Mouse (Mus musculus): Measurements from ENCODE around the gene Mier1. TPM values are rescaled to one million over a fixed set of nuclear protein-coding genes. Genes with fewer than 3 reads are reported as not detected.

The Mier1 gene
- polyA plus RNA-seq (2012) = 0.49 and 0.55 TPM in 2 replicates

- Histone ChIP-seq H3K4me1 (ENCODE audit: control insufficient read depth) (peaks cover 49% of the 10 kb centered on the region), H3K4me3 (replicated peaks) (peak within 1 kb of the TSS; percentile 88), H3K27me3 (ENCODE audit: control insufficient read depth) (no peaks in the 10 kb centered on the region), H3K36me3 (ENCODE audit: control insufficient read depth) (peaks cover 35% of the 10 kb centered on the region), H3K9me3 (ENCODE audit: control insufficient read depth, low read length) (no peaks in the 10 kb centered on the region)
- TF ChIP-seq GATA1 (IDR thresholded peaks at IDR 0.05; ENCODE audit: low read length) (no peak), TAL1 (IDR thresholded peaks at IDR 0.05; ENCODE audit: low read length) (no peak)
These were observed at the start of gene Mier1, which contains the start of gene Wdr78 for GRCm38 (mm10) chr4:103114184-103115111. Gene Mier1, plus strand, starts transcription at chr4:103114390. Gene Wdr78, minus strand, starts transcription at chr4:103114555.

DNA sequence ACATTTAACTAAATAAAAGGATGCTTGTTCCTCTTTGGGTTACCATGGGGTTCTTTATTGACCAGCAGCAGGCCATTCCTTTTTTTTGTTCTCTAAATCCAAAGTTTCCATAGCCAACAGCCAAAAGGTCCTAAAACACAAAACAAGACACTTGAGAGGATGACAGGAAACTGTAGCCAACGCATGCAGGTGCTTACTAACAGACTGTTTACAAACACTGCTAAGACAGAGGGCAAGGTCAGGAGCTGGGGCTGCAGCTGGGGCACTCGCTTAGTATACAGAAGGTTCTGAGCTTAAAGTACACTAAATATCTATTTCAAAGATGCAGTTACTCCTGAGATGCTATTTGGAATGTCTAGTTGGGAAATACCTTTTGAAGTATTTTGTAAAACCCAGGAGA lies 49.8 kb upstream of the Mier1 start:
- H3K4me3 ChIP-seq (replicated peaks) = no peak overlapping the region
- no peaks in the 10 kb centered on the region for H3K27me3 ChIP-seq (ENCODE audit: control insufficient read depth)
- no peaks in the 10 kb centered on the region for H3K36me3 ChIP-seq (ENCODE audit: control insufficient read depth)
- TF ChIP-seq TAL1 (IDR thresholded peaks at IDR 0.05; ENCODE audit: low read length) (no peak), GATA1 (IDR thresholded peaks at IDR 0.05; ENCODE audit: low read length) (no peak)
- H3K9me3 ChIP-seq (ENCODE audit: control insufficient read depth, low read length) = no peaks in the 10 kb centered on the region
- H3K4me1 ChIP-seq (ENCODE audit: control insufficient read depth) = no peaks in the 10 kb centered on the region

GRCm38 (mm10) chr4:103064976-103065375 lies 49.2 kb upstream of the Mier1 start:
- no peak overlapping the region for H3K4me3 ChIP-seq (replicated peaks)
- no peaks in the 10 kb centered on the region for H3K9me3 ChIP-seq (ENCODE audit: control insufficient read depth, low read length)
- no peaks in the 10 kb centered on the region for H3K4me1 ChIP-seq (ENCODE audit: control insufficient read depth)
- H3K27me3 ChIP-seq (ENCODE audit: control insufficient read depth) = no peaks in the 10 kb centered on the region
- no peaks in the 10 kb centered on the region for H3K36me3 ChIP-seq (ENCODE audit: control insufficient read depth)
- TF ChIP-seq GATA1 (IDR thresholded peaks at IDR 0.05; ENCODE audit: low read length) (no peak), TAL1 (IDR thresholded peaks at IDR 0.05; ENCODE audit: low read length) (no peak)

- Histone ChIP-seq H3K27me3 (ENCODE audit: control insufficient read depth) (no peaks in the 10 kb centered on the region), H3K9me3 (ENCODE audit: control insufficient read depth, low read length) (no peaks in the 10 kb centered on the region), H3K36me3 (ENCODE audit: control insufficient read depth) (no peaks in the 10 kb centered on the region), H3K4me1 (ENCODE audit: control insufficient read depth) (no peaks in the 10 kb centered on the region), H3K4me3 (replicated peaks) (no peak overlapping the region)
- no peak for TF ChIP-seq TAL1 (IDR thresholded peaks at IDR 0.05; ENCODE audit: low read length)
- TF ChIP-seq GATA1 (IDR thresholded peaks at IDR 0.05; ENCODE audit: low read length) = no peak
These were observed 46.1 kb upstream of the Mier1 start for GRCm38 (mm10) chr4:103067906-103068655.

DNA sequence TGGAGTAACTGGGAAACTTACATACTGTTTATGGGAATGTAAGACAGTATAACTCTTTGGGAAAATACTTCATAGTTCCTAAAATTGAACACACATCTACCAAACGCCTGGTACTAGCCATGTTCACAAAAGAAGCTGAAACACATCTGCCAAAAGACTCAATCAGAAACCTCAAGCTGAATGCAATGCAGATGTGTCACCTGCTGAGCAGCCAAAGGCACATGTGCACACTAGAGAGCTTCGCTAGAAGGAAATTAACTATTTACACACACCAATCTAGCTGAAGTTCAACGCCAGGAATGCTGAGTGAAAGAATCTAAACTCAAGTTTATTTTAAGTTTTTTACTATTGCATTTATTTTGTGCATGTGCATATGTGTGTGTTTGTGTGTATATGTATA lies 43.6 kb upstream of the Mier1 start:
- Histone ChIP-seq H3K4me1 (ENCODE audit: control insufficient read depth) (no peaks in the 10 kb centered on the region), H3K36me3 (ENCODE audit: control insufficient read depth) (no peaks in the 10 kb centered on the region), H3K4me3 (replicated peaks) (no peak overlapping the region), H3K27me3 (ENCODE audit: control insufficient read depth) (no peaks in the 10 kb centered on the region), H3K9me3 (ENCODE audit: control insufficient read depth, low read length) (no peaks in the 10 kb centered on the region)
- TF ChIP-seq GATA1 (IDR thresholded peaks at IDR 0.05; ENCODE audit: low read length) = no peak
- no peak for TF ChIP-seq TAL1 (IDR thresholded peaks at IDR 0.05; ENCODE audit: low read length)

DNA sequence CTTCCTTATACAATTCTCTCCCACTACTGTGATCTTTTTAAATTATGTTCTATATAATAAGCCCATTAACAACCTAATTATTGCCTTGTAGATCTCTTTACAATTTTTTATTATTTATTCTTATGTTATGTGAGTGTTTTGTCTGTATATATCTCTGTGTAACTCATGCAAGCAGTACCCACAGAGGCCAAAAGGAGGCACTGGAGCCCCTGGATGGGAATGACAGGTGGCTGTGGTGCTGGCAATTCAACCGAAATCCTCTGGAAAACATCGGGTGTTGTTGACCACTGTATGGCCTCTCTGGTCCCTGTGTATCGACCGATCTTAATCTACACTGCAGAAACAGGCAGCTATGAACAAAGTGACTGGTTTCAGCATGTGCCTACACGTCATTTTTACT lies 29.0 kb upstream of the Mier1 start:
- Histone ChIP-seq H3K9me3 (ENCODE audit: control insufficient read depth, low read length) (no peaks in the 10 kb centered on the region), H3K4me3 (replicated peaks) (no peak overlapping the region)
- TF ChIP-seq GATA1 (IDR thresholded peaks at IDR 0.05; ENCODE audit: low read length) = no peak
- TF ChIP-seq TAL1 (IDR thresholded peaks at IDR 0.05; ENCODE audit: low read length) = no peak

DNA sequence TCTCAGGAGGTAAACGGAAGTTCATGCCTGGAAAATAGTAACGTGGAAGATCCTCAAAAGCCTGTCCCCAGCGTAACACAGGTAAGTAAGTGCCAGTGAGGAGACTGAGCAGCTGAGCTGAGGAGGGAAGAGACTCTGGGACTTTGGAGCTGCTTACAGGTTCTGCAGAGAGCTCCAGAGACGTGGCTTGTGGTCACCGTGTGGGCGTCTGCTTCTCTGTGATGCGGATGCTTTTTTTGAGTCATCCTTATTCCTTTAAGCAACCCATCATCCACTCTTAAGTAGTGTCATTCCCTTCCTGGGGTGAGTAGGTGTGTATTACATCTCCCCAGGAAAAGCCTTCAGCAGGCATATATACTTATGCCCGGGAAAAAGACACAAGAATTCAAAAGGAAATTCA lies 18.3 kb upstream of the Mier1 start:
- Histone ChIP-seq H3K36me3 (ENCODE audit: control insufficient read depth) (no peaks in the 10 kb centered on the region), H3K27me3 (ENCODE audit: control insufficient read depth) (no peaks in the 10 kb centered on the region), H3K4me3 (replicated peaks) (no peak overlapping the region), H3K9me3 (ENCODE audit: control insufficient read depth, low read length) (no peaks in the 10 kb centered on the region), H3K4me1 (ENCODE audit: control insufficient read depth) (no peaks in the 10 kb centered on the region)
- no peak for TF ChIP-seq TAL1 (IDR thresholded peaks at IDR 0.05; ENCODE audit: low read length)
- TF ChIP-seq GATA1 (IDR thresholded peaks at IDR 0.05; ENCODE audit: low read length) = no peak

More for the DNA sequence above, 29.0 kb upstream of the Mier1 start:
- Histone ChIP-seq H3K4me1 (ENCODE audit: control insufficient read depth) (no peaks in the 10 kb centered on the region), H3K27me3 (ENCODE audit: control insufficient read depth) (no peaks in the 10 kb centered on the region), H3K36me3 (ENCODE audit: control insufficient read depth) (no peaks in the 10 kb centered on the region)

GRCm38 (mm10) chr4:103098532-103098931 lies 15.7 kb upstream of the Mier1 start:
- TF ChIP-seq TAL1 (IDR thresholded peaks at IDR 0.05; ENCODE audit: low read length) (no peak), GATA1 (IDR thresholded peaks at IDR 0.05; ENCODE audit: low read length) (no peak)
- no peak overlapping the region for H3K4me3 ChIP-seq (replicated peaks)

DNA sequence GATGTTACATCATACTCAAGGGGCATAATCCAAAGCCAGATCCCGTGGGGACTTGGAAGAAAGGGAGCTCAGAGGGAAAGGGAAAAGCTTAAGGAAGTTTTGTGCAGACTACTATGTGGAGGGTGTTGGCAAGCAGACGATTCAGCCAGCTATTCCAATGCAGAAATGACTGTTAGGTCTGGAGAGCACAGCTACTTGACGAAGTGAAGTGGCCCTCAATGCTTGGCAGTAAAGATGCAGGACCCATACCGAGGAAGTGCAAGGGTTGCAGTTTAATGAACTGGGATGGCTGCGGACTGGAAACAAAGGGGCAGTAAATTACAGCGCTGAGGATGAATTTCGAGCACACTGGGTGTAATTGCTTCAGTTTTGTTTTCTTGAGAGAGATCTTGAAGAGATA lies 1.5 kb upstream of the Mier1 start:
- Histone ChIP-seq H3K36me3 (ENCODE audit: control insufficient read depth) (peaks cover 42% of the 10 kb centered on the region), H3K9me3 (ENCODE audit: control insufficient read depth, low read length) (no peaks in the 10 kb centered on the region), H3K27me3 (ENCODE audit: control insufficient read depth) (no peaks in the 10 kb centered on the region), H3K4me3 (replicated peaks) (peak overlapping the region; percentile 88), H3K4me1 (ENCODE audit: control insufficient read depth) (peaks cover 40% of the 10 kb centered on the region)
- no peak for TF ChIP-seq GATA1 (IDR thresholded peaks at IDR 0.05; ENCODE audit: low read length)
- no peak for TF ChIP-seq TAL1 (IDR thresholded peaks at IDR 0.05; ENCODE audit: low read length)

More at GRCm38 (mm10) chr4:103098532-103098931, 15.7 kb upstream of the Mier1 start:
- Histone ChIP-seq H3K9me3 (ENCODE audit: control insufficient read depth, low read length) (no peaks in the 10 kb centered on the region), H3K27me3 (ENCODE audit: control insufficient read depth) (no peaks in the 10 kb centered on the region), H3K36me3 (ENCODE audit: control insufficient read depth) (no peaks in the 10 kb centered on the region), H3K4me1 (ENCODE audit: control insufficient read depth) (no peaks in the 10 kb centered on the region)
